Mouse (Mus musculus) testis, adult 2 months (tissue): ENCODE results near the gene Pdha1. TPM values are rescaled to one million over a fixed set of nuclear protein-coding genes. Genes with fewer than 3 reads are reported as not detected.

Experiments
- H3K27ac ChIP-seq: fragments of 200-500 bp; 2 replicates; pipeline ENCODE4 v1.5.1; 2012; ENCODE audit warnings: low read depth, low read length; ENCODE audit not compliant: control insufficient read depth, insufficient read depth
- H3K27me3 ChIP-seq: fragments of 200-500 bp; 2 replicates; pipeline ENCODE4 v1.6.1; 2012; ENCODE audit warnings: mild to moderate bottlenecking, low read length, moderate library complexity; ENCODE audit not compliant: control insufficient read depth, insufficient read depth
- H3K36me3 ChIP-seq: fragments of 200-500 bp; 2 replicates; pipeline ENCODE4 v1.6.1; 2012; ENCODE audit warnings: mild to moderate bottlenecking, low read length; ENCODE audit not compliant: control insufficient read depth, insufficient read depth
- H3K4me1 ChIP-seq: fragments of 200-500 bp; 2 replicates; pipeline ENCODE4 v1.6.1; 2012; ENCODE audit warnings: low read length; ENCODE audit not compliant: control insufficient read depth, insufficient read depth
- H3K4me3 ChIP-seq: fragments of 200-500 bp; 2 replicates; pipeline ENCODE4 v1.5.1; 2012; ENCODE audit warnings: low read depth, mild to moderate bottlenecking, low read length, moderate library complexity, mixed read lengths; ENCODE audit not compliant: control insufficient read depth
- CTCF ChIP-seq: fragments of 200-500 bp; IDR thresholded peaks from 2 replicates; pipeline ENCODE4 v1.5.1; 2012; ENCODE audit warnings: low read depth, mild to moderate bottlenecking, inconsistent platforms, low read length, moderate library complexity; ENCODE audit not compliant: control insufficient read depth, insufficient read depth, insufficient replicate concordance
- POLR2A ChIP-seq: fragments of 200-500 bp; IDR thresholded peaks from 2 replicates; pipeline ENCODE4 v1.6.1; 2012; ENCODE audit warnings: low read depth, mild to moderate bottlenecking, inconsistent platforms, low read length, moderate library complexity; ENCODE audit not compliant: control insufficient read depth
- polyA plus RNA-seq: library from polyadenylated mRNA; depleted of rRNA; stranded (reverse); fragments of >200 nt; gene quantifications from 2 replicates; pipeline ENCODE4 v1.2.3, GENCODE M21; 2012; rRNA removed

Pdha1 gene
- polyA plus RNA-seq: 3.3 and 4.9 TPM in 2 replicates

DNA sequence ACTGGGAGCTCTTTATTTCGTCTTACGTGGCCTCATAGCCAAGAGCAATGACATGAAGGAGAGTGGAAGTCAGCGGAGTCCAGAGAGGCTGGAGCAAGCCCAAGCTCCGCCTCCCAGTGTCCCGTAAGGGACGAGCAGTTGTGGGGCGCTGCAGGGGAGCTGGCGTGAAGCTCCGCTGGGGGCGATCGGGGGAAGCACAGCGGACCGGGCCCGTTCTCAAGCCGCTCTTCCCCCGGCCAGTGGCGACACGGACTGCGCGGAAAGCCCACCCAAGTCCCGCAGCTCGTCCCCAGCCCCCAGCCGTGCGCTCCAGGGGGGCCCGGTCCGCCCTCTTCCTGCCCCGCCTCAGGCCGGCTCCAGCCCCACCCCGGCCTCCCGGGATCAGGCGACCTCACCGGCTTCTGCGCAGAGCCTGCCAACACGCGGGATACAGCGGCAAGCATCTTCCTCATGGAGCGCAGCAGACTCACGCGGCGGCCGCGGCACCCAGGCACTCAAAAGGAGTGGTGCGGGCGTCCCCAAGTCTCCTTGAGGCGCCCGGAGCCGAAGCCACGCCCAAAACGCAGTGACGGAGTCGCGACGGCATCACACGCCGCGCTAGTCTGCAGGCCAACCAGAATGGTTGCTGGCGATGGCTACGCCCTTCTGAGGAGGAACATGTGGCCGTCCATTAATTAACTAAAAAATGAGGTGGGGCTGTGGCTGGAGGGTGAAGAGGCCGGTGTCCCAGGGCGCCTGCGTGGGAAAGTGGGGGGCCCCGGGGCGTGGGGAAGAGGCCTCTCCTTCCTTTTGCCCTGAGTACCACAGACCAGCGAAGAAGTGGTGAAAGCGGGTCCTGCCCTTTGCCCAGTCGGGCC, at the start of gene Pdha1:
TSS of gene Pdha1 (minus strand) at position 553 of the 857 bp plus-strand sequence.
- TF ChIP-seq CTCF (no peak), POLR2A (no peak)
- Histone ChIP-seq H3K4me1 (no peaks in the 10 kb centered on the region; the same call in 1 of the 2 replicates), H3K27me3 (no peaks in the 10 kb centered on the region), H3K4me3 (peak within 1 kb of the TSS; percentile 84), H3K27ac (peak within 1 kb of the TSS; percentile 82), H3K36me3 (no peaks in the 10 kb centered on the region)

DNA sequence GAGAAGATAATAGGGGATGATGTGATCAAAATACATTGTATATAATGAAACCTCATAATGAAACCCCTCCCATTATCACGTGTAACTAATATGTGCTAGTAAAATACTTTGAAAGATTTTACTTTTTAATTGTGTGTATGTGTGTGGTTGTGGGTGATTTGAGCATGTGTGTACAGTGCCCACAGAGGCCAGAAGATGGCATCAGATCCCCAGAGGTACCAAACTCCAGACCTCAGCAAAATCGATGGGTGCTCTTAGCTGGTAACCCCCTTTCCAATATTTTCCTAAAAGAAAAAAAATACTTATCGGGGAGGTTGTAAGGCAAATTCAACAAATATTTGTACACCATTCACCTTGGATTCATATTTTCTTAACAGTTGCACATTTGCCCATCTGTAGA, 40.8 kb upstream of the Pdha1 start:
- Histone ChIP-seq H3K36me3 (no peaks in the 10 kb centered on the region), H3K27ac (no peak overlapping the region), H3K27me3 (no peaks in the 10 kb centered on the region), H3K4me1 (no peaks in the 10 kb centered on the region), H3K4me3 (no peak overlapping the region)
- TF ChIP-seq POLR2A (no peak), CTCF (no peak)

DNA sequence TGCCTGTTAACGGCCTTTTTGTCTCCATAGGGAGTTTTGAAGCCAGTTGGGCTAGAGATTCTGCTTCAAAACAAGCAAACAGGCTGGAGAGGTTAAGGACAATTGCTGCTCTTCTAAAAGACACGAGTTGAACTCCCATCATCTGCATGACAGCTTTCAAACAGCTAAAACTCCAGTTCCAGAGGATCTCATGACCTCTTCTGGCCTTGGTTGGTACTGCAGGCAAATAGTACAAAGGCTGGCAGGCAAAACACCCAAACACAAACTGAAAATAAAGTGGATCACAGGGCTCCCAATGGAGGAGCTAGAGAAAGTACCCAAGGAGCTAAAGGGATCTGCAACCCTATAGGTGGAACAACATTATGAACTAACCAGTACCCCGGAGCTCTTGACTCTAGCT, 31.9 kb upstream of the Pdha1 start:
- Histone ChIP-seq H3K4me1 (no peaks in the 10 kb centered on the region), H3K27me3 (no peaks in the 10 kb centered on the region), H3K36me3 (no peaks in the 10 kb centered on the region), H3K4me3 (no peak overlapping the region), H3K27ac (no peak overlapping the region)
- TF ChIP-seq POLR2A (no peak), CTCF (no peak)

DNA sequence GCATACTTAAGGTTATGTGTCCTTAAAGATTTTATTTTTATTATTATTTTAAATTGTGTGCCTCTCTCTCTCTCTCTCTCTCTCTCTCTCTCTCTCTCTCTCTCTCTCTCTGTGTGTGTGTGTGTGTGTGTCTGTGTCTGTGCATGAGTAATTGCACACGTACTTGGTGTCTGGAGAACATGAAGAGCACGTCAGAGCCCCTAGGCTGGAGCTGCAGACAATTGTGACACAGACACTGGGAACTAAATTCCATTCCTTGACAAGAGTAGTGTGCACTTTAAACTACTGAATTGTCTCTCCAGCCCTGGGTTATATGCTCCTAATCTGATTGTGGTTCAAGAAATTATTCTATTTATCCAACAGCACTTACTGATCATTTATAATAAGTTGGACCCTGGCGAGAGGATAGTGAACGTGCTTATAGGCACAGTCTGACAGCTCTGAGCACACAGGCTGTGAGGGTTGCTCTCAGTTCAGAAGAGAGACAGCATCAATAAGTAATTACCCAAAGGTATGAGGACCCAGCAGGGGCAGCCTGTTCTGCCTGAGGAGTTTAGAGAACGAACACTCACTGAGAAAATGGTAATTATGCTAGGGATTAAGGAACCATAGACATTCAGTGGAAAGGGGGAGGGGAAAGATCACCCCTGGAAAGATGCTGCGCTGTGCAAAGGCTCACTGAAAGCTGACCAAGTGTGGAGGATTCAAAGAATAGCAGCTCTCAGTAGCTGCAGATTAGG, 28.2 kb upstream of the Pdha1 start:
- no peaks in the 10 kb centered on the region for H3K36me3 ChIP-seq
- no peak overlapping the region for H3K27ac ChIP-seq
- TF ChIP-seq POLR2A: no peak
- TF ChIP-seq CTCF: no peak
- no peaks in the 10 kb centered on the region for H3K4me1 ChIP-seq
- H3K27me3 ChIP-seq: no peaks in the 10 kb centered on the region
- no peak overlapping the region for H3K4me3 ChIP-seq

DNA sequence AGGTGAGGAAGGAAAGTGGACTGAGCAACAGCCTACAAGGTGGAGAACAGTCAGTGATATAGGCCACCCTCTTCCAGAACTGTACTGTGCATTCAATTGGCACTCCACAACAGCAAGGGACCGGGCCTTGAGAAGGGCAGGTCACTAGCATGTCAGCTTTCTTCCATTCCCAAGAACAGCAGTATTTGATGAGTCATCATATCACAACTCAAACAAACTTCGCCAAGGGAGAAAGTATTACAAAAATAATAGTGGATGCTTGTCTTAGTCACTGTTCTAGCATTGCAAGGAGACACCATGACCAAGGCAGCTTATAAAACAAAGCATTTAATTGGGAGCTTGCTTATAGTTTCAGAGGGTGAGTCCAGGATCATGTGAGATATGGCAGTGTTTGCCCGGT, 26.0 kb upstream of the Pdha1 start:
- Histone ChIP-seq H3K4me1 (no peaks in the 10 kb centered on the region), H3K4me3 (no peak overlapping the region), H3K36me3 (no peaks in the 10 kb centered on the region), H3K27ac (no peak overlapping the region), H3K27me3 (no peaks in the 10 kb centered on the region)
- no peak for TF ChIP-seq POLR2A
- TF ChIP-seq CTCF: no peak

DNA sequence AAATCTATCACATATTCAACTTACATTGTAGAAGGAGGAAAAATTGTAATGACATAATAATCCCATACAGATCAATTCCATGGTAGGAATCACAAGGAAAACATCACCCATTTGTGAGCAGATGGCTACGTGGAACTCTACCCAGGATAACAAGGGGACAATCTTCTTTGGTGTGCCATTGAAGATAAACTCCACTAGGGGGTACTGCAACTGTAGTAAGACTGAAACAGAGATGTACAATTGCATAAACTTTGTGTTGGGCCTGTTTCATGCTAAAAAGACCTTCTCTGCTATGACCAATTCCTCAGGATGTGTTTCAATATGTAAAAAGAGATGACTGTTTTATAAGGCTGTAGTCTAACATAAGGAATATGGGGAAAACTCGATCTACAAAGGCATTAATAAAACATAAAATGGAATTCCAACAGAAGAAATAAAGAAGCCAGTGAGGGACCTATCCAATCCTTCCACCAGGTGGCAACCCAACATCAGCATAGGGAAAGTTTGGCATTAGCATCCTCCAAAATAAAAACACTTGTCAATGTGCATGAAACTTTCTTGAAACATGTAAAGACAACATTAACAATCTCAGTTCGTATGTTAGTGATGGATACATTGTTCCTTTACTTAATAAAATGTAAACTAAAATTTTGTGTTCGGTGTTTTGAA, 15.1 kb upstream of the Pdha1 start:
- Histone ChIP-seq H3K4me3 (no peak overlapping the region), H3K27me3 (no peaks in the 10 kb centered on the region), H3K27ac (no peak overlapping the region), H3K36me3 (no peaks in the 10 kb centered on the region), H3K4me1 (no peaks in the 10 kb centered on the region)
- TF ChIP-seq POLR2A (no peak), CTCF (no peak)

DNA sequence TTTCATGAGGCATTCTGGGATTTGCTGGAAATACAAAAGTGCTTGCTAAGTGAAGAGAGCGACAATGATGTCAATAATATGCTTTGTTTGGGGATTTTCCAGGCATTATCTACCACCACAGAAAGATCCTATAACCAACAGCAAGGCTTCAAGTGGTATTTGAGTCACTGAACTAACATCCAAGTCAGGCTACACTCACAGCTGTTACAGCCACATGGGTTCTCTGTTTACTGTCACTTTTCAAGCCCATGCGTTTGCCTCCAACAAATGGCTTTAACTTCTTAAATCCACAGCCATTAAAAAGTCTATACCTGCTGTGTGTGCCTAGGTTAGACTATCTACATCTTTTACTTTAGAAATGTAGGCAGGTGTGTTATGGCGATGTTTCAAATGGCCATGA, 10.6 kb upstream of the Pdha1 start:
- no peak for TF ChIP-seq POLR2A
- TF ChIP-seq CTCF: no peak
- Histone ChIP-seq H3K36me3 (no peaks in the 10 kb centered on the region), H3K4me1 (no peaks in the 10 kb centered on the region), H3K27me3 (no peaks in the 10 kb centered on the region), H3K27ac (no peak overlapping the region), H3K4me3 (no peak overlapping the region)

DNA sequence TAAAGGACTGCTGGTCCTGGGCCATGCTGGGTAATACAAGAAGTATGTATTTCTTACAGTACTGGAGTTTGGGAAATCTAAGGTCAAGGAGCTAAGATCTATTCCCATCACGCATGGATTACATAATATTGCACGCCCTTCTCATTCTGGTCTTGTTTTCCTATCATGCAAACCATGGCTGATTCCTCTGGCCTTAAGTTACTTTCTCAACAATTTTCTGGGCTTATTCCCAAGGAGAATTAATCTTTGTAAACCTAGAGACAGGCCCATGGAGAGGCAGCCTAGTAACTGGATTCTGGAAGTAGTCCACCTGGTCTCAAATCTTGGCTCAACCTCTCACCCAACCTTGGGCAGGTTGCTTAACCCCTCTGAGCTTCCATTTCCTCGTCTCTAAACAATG, 9.2 kb upstream of the Pdha1 start:
- TF ChIP-seq POLR2A (no peak), CTCF (no peak)
- Histone ChIP-seq H3K4me1 (no peaks in the 10 kb centered on the region), H3K36me3 (no peaks in the 10 kb centered on the region), H3K27me3 (no peaks in the 10 kb centered on the region), H3K4me3 (no peak overlapping the region), H3K27ac (no peak overlapping the region)
